Mouse (Mus musculus): Measurements from ENCODE around the gene Prrg2. TPM values are rescaled to one million over a fixed set of nuclear protein-coding genes. Genes with fewer than 3 reads are reported as not detected.
"Not testable (repeated sequence)": the region's sequence is repeated elsewhere in the genome, so short reads cannot be mapped to it uniquely, and the experiment has no call there.

Prrg2 gene
- polyA plus RNA-seq, 1 experiment from 2014 or later: 24.7 TPM

DNA sequence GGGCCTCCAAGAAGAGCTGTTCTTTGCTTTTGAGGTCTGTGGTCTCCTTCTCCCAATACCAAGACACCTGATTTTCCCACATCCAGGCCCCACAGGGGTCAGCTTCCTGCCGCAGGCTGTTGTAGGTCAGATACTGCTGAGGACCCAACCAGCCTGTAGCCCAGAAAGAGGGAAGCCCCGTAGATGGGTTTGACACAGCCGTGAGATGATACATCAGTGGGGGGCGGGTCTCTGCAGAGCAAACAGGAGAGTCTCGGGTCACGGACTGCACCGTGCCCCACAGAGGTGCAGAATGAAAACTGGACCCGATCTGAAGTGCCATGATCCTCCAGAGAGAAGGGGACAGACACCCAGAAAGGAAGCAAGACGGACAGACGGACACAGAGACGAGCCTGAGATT is 40.0 kb upstream of the Prrg2 start:
- Histone ChIP-seq H3K9me3 (replicated peaks; ENCODE audit: control insufficient read depth, low read length) (no peaks in the 10 kb centered on the region), H3K9ac (ENCODE audit: low read length) (peak overlapping the region; percentile 80; the same call in 1 of the 2 replicates), H3K27ac (ENCODE audit: low read length) (no peak overlapping the region), H3K4me1 (ENCODE audit: control insufficient read depth, insufficient read depth, low read length) (peaks cover 16% of the 10 kb centered on the region; the same call in 1 of the 2 replicates), H3K27me3 (ENCODE audit: control insufficient read depth, insufficient read depth, low read length) (no peaks in the 10 kb centered on the region), H3K4me3 (replicated peaks; ENCODE audit: low read length) (peak overlapping the region; percentile 51), H3K36me3 (ENCODE audit: control insufficient read depth, insufficient read depth, low read length) (no peaks in the 10 kb centered on the region), H3K4me2 (ENCODE audit: low read depth, low read length) (peak overlapping the region; percentile 60)
- WGBS: 79% methylated on average over 11 of the region's 11 CpGs
- ATAC-seq (ENCODE audit: insufficient read depth, low FRiP score): no peak

DNA sequence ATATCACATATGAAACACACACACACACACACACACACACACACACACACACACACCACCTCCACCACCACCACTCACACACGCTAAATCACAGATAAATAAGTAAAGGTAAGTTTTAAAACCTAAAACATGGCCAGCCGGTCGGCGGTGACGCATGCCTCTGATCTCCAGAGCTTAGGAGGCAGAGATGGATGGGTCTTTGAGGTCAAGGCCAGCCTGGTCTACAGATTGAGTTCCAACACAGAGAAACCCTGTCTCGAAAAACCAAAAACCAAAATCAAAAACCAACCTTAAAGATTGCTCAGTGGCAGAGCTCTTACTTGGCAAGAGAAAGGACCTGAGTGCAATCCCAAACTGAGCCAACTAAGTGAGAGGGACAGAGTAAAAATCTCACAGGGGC is 37.6 kb upstream of the Prrg2 start:
- no peak overlapping the region for H3K27ac ChIP-seq (ENCODE audit: low read length)
- no peaks in the 10 kb centered on the region for H3K27me3 ChIP-seq (ENCODE audit: control insufficient read depth, insufficient read depth, low read length)
- no peak overlapping the region for H3K4me3 ChIP-seq (replicated peaks; ENCODE audit: low read length)
- no peaks in the 10 kb centered on the region for H3K36me3 ChIP-seq (ENCODE audit: control insufficient read depth, insufficient read depth, low read length)
- no peak overlapping the region for H3K9ac ChIP-seq (ENCODE audit: low read length)
- no peak for ATAC-seq (ENCODE audit: insufficient read depth, low FRiP score)
- no peak overlapping the region for H3K4me2 ChIP-seq (ENCODE audit: low read depth, low read length)
- whole genome bisulfite sequencing: 76% methylated on average over 6 of the region's 6 CpGs
- H3K9me3 ChIP-seq (replicated peaks; ENCODE audit: control insufficient read depth, low read length): no peaks in the 10 kb centered on the region
- H3K4me1 ChIP-seq (ENCODE audit: control insufficient read depth, insufficient read depth, low read length): peaks cover 16% of the 10 kb centered on the region; the same call in 1 of the 2 replicates

DNA sequence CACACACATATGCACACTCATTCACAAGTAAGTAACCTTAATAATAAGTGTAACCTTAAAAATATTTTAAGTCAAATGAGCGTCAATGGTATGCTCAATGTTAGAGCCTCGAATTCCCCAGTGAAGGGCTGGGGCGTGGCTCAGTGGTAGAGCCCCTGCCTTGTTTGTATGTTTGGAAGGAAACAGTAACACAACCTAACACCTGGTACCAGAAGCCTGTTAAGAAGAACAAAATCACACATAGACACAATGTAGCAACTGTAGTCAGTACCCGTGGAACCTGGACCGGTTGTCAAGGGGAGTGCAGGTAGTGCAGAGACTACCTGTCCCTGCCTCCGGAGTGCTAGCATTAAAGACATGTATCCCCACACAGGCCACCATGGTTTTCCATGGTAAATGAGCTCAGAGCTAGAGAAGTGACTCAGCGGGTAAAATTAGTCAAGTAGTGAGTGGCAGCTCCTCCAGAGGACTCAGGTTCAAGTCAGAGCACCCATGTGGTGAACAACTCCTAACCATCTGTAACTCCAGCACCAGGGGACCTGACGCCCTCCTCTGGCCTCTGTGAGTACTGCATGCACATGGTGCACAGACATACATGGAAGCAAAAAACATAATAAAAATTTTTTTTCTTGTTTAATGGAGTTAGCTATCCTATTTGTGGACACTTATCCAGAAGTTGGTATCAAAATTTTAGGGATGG is 36.2 kb upstream of the Prrg2 start:
- Histone ChIP-seq H3K36me3 (ENCODE audit: control insufficient read depth, insufficient read depth, low read length) (no peaks in the 10 kb centered on the region), H3K9me3 (replicated peaks; ENCODE audit: control insufficient read depth, low read length) (no peaks in the 10 kb centered on the region), H3K27me3 (ENCODE audit: control insufficient read depth, insufficient read depth, low read length) (no peaks in the 10 kb centered on the region), H3K9ac (ENCODE audit: low read length) (no peak overlapping the region), H3K4me3 (replicated peaks; ENCODE audit: low read length) (no peak overlapping the region), H3K4me1 (ENCODE audit: control insufficient read depth, insufficient read depth, low read length) (0 out of 2 replicates have a peak, but pooled peaks cover 11% of the 10 kb centered on the region), H3K27ac (ENCODE audit: low read length) (no peak overlapping the region), H3K4me2 (ENCODE audit: low read depth, low read length) (no peak overlapping the region)
- 89% methylated on average over 8 of the region's 8 CpGs for whole genome bisulfite sequencing
- no peak for ATAC-seq (ENCODE audit: insufficient read depth, low FRiP score)

DNA sequence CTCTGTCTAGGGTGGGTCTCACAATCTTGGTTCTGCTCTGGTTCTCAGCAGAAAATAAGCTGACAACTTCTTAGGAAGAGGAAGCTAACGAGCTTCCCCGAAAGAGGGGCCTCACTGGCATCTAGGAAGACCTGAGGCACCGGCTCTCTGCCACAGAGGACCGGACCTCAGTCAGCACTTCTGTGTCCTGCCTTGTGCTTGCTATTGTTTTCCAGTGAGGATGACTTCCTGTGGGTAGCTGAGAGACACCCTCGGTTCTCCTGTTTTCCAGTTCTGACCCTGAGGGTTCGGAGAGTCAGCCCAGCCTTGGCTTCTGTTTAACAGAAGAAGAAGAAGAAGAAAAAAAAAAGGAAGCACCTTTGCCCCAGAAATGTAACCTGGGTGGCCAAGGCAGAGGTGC is 35.0 kb upstream of the Prrg2 start:
- no peak overlapping the region for H3K4me3 ChIP-seq (replicated peaks; ENCODE audit: low read length)
- H3K9ac ChIP-seq (ENCODE audit: low read length): no peak overlapping the region
- H3K27ac ChIP-seq (ENCODE audit: low read length): no peak overlapping the region
- no peaks in the 10 kb centered on the region for H3K27me3 ChIP-seq (ENCODE audit: control insufficient read depth, insufficient read depth, low read length)
- WGBS: 55% methylated on average over 6 of the region's 6 CpGs
- ATAC-seq (ENCODE audit: insufficient read depth, low FRiP score): no peak
- H3K4me2 ChIP-seq (ENCODE audit: low read depth, low read length): no peak overlapping the region
- H3K36me3 ChIP-seq (ENCODE audit: control insufficient read depth, insufficient read depth, low read length): no peaks in the 10 kb centered on the region
- peaks cover 15% of the 10 kb centered on the region for H3K4me1 ChIP-seq (ENCODE audit: control insufficient read depth, insufficient read depth, low read length)
- no peaks in the 10 kb centered on the region for H3K9me3 ChIP-seq (replicated peaks; ENCODE audit: control insufficient read depth, low read length)

DNA sequence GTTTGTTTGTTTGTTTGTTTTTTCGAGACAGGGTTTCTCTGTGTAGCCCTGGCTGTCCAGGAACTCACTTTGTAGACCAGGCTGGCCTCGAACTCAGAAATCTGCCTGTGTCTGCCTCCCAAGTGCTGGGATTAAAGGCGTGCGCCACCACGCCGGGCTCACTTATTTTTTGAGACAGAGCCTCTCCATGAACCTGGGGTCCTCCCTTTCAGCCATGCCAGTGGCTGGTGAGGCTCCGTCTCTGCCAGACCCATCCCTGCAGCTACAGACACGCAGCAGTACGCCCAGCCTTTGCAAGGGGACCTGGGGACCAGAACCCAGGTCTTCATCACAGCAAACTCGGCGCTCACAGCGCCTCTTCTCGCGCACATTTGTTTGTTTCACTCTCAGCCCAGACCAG is 33.5 kb upstream of the Prrg2 start:
- not testable (repeated sequence) for H3K36me3 ChIP-seq (ENCODE audit: control insufficient read depth, insufficient read depth, low read length); H3K9me3 ChIP-seq (replicated peaks; ENCODE audit: control insufficient read depth, low read length); H3K27ac ChIP-seq (ENCODE audit: low read length); H3K4me3 ChIP-seq (replicated peaks; ENCODE audit: low read length); H3K9ac ChIP-seq (ENCODE audit: low read length); H3K4me2 ChIP-seq (ENCODE audit: low read depth, low read length); H3K27me3 ChIP-seq (ENCODE audit: control insufficient read depth, insufficient read depth, low read length); ATAC-seq (ENCODE audit: insufficient read depth, low FRiP score); H3K4me1 ChIP-seq (ENCODE audit: control insufficient read depth, insufficient read depth, low read length)
- WGBS: 94% methylated on average over 14 of the region's 14 CpGs

DNA sequence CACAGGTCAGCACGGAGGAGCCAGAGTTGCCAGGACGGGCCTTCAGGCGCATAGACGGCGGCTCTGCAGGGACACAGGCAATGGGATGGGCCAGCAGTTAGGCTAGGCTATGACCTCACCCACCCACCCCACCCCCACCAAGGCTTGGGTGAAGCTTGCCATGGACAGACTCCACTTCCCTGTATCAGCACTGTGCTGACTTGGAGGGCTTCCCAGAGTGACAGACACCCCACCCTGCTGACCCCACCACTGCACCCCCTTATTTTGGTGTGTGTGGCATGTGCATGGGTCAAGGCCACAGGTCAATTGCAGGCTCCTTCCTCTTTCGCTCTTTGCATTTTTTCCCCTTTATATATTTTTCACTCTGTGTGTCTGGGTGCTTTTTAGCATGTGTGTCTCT is 32.9 kb upstream of the Prrg2 start:
- Histone ChIP-seq H3K4me1 (ENCODE audit: control insufficient read depth, insufficient read depth, low read length) (peaks cover 8% of the 10 kb centered on the region), H3K4me3 (replicated peaks; ENCODE audit: low read length) (no peak overlapping the region), H3K27me3 (ENCODE audit: control insufficient read depth, insufficient read depth, low read length) (no peaks in the 10 kb centered on the region), H3K9me3 (replicated peaks; ENCODE audit: control insufficient read depth, low read length) (no peaks in the 10 kb centered on the region), H3K27ac (ENCODE audit: low read length) (no peak overlapping the region), H3K9ac (ENCODE audit: low read length) (no peak overlapping the region), H3K4me2 (ENCODE audit: low read depth, low read length) (no peak overlapping the region), H3K36me3 (ENCODE audit: control insufficient read depth, insufficient read depth, low read length) (no peaks in the 10 kb centered on the region)
- WGBS: 76% methylated on average over 6 of the region's 6 CpGs
- no peak for ATAC-seq (ENCODE audit: insufficient read depth, low FRiP score)

DNA sequence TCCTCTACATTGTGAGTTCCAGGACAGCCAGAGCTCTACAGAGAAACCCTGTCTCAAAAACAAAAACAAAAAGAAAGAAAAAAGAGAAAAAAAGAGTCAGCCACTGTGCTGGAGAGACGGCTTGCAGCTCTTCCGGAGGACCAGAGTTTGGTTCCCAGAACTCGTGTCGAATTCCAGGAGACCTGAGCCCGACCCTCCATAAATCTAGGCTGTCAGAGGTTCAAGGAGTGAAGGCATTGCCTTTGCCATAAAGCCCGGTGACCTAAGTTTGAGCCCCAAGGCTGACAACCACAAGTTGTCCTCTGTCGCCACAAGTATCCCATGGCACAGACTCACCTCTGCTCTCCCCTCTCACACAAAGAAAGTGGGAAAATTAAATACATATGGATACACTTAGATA is 31.6 kb upstream of the Prrg2 start:
- H3K27me3 ChIP-seq (ENCODE audit: control insufficient read depth, insufficient read depth, low read length): no peaks in the 10 kb centered on the region
- no peak overlapping the region for H3K4me2 ChIP-seq (ENCODE audit: low read depth, low read length)
- peaks cover 8% of the 10 kb centered on the region for H3K4me1 ChIP-seq (ENCODE audit: control insufficient read depth, insufficient read depth, low read length)
- no peaks in the 10 kb centered on the region for H3K36me3 ChIP-seq (ENCODE audit: control insufficient read depth, insufficient read depth, low read length)
- H3K9ac ChIP-seq (ENCODE audit: low read length): no peak overlapping the region
- WGBS: 36% methylated on average over 7 of the region's 7 CpGs
- H3K9me3 ChIP-seq (replicated peaks; ENCODE audit: control insufficient read depth, low read length): no peaks in the 10 kb centered on the region
- no peak for ATAC-seq (ENCODE audit: insufficient read depth, low FRiP score)
- no peak overlapping the region for H3K27ac ChIP-seq (ENCODE audit: low read length)
- H3K4me3 ChIP-seq (replicated peaks; ENCODE audit: low read length): no peak overlapping the region

DNA sequence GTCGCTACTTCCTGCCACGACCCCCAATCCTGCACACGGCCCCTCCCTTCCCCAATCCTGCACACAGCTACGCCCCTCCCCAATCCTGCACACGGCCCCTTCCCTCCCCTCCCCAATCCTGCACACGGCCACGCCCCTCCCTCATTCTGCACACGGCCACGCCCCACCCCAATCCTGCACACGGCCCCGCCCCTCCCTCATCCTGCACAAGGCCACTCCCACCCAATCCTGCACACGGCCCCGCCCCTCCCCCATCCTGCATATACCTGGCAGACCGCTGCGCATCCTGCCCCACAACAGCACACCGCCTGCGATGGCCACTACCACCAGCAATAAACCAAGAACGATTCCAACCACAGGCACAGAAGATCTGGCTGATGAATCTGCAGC is 31.0 kb upstream of the Prrg2 start:
- Histone ChIP-seq H3K27ac (ENCODE audit: low read length) (peak overlapping the region; percentile 73), H3K9me3 (replicated peaks; ENCODE audit: control insufficient read depth, low read length) (no peaks in the 10 kb centered on the region), H3K4me2 (ENCODE audit: low read depth, low read length) (no peak overlapping the region), H3K4me1 (ENCODE audit: control insufficient read depth, insufficient read depth, low read length) (peaks cover 8% of the 10 kb centered on the region), H3K9ac (ENCODE audit: low read length) (no peak overlapping the region; the same call in 1 of the 2 replicates), H3K27me3 (ENCODE audit: control insufficient read depth, insufficient read depth, low read length) (no peaks in the 10 kb centered on the region), H3K4me3 (replicated peaks; ENCODE audit: low read length) (no peak overlapping the region), H3K36me3 (ENCODE audit: control insufficient read depth, insufficient read depth, low read length) (no peaks in the 10 kb centered on the region)
- no peak for ATAC-seq (ENCODE audit: insufficient read depth, low FRiP score)
- WGBS: 35% methylated on average over 18 of the region's 18 CpGs

DNA sequence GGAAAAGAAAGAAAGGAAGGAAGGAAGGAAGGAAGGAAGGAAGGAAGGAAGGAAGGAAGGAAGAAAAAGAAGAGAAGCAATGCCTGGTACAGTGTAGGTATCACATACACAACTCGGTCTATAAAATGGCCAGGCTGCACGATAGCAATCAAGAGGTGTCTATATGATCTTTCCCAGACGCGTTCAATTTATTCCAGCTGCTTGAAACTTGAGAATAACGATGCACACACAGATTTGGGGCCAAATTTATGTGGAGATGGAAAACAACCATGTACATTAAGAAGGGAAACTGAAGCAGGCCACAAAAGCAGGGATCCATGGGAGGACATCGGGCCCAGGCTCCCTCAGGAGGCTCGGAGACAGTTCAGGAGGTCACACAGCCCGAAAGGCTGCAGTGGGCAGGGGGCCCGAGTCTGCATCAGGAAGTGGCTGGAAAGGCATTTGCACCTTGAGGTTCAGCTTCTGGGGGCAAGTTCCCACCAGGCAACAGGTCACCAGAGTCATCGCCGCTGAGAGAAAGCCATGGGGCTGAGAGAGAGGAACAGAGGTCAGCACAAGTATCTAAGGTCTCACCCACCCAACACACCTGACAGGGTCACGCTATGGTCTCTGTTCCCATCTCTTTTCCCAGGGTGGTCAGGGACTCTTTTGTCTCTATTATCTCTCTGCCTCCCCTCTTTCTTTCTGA is 30.5 kb upstream of the Prrg2 start:
- 39% methylated on average over 12 of the region's 12 CpGs for WGBS

More for the DNA sequence above, 30.5 kb upstream of the Prrg2 start:
- no peak for ATAC-seq (ENCODE audit: insufficient read depth, low FRiP score)
- Histone ChIP-seq H3K27ac (ENCODE audit: low read length) (peak overlapping the region; percentile 73), H3K9ac (ENCODE audit: low read length) (no peak overlapping the region; the same call in 1 of the 2 replicates), H3K4me3 (replicated peaks; ENCODE audit: low read length) (no peak overlapping the region), H3K4me2 (ENCODE audit: low read depth, low read length) (0 out of 2 replicates have a peak overlapping the region, but pooled peaks have one; percentile 15), H3K36me3 (ENCODE audit: control insufficient read depth, insufficient read depth, low read length) (no peaks in the 10 kb centered on the region), H3K9me3 (replicated peaks; ENCODE audit: control insufficient read depth, low read length) (no peaks in the 10 kb centered on the region), H3K27me3 (ENCODE audit: control insufficient read depth, insufficient read depth, low read length) (no peaks in the 10 kb centered on the region), H3K4me1 (ENCODE audit: control insufficient read depth, insufficient read depth, low read length) (peaks cover 8% of the 10 kb centered on the region)

Measured in stomach, embryonic 16.5 days (tissue).